Mouse (Mus musculus): ENCODE measurements around the gene Dnah8. TPM values are rescaled to one million over a fixed set of nuclear protein-coding genes. Genes with fewer than 3 reads are reported as not detected.

Gene Dnah8
- total and polyA plus RNA-seq, 3 experiments: 15.4 to 143 (median 19.5) TPM

DNA sequence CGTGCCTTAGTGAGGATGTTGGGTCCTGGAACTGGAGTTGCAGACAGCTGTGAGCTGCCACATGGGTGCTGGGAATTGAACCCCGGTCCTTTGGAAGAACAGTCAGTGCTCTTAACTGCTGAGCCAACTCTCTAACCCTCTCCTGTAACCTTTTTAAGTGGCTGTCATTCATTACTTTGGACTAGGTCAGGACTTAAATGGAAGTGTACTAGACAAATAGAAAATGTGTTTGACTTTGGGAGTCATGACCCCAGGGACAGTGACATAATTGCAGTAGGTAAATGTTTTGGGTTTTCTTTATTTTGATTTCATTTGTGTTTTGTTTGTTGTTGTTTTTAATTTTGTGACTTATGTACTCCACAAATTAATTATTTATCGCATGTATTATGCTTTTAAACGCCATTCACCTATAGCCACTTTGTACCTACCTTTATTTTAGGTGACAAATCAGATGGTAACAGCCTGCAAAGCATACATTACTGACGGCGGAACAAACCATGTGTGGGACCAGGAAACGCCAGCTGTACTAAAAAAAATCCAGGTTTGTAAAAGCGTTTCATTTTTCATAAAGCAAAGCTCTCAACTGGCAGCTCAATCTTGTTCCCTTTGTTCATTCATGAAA, 33.5 kb downstream of the Dnah8 start:
- peaks cover 0 to 2% of the 10 kb centered on the region in 2 experiments; a peak in 1 of 4 replicates for H3K36me3 ChIP-seq (ENCODE audit: control insufficient read depth in 1 of 2, insufficient read depth in 2 of 2, low read length in 2 of 2)
- H3K4me1 ChIP-seq (ENCODE audit: control insufficient read depth in 1 of 2, insufficient read depth in 2 of 2, low read length in 2 of 2): no peaks in the 10 kb centered on the region
- no peak overlapping the region for H3K27ac ChIP-seq (ENCODE audit: control insufficient read depth, low read depth, low read length)
- no peak for DNase-seq (ENCODE audit: low read depth, low spot score)
- H3K9ac ChIP-seq (ENCODE audit: control insufficient read depth, low read depth, low read length, poor library complexity, severe bottlenecking): no peak overlapping the region
- H3K79me2 ChIP-seq (ENCODE audit: control insufficient read depth, insufficient read depth, low read length, poor library complexity): no peaks in the 10 kb centered on the region
- no peaks in the 10 kb centered on the region for H3K9me3 ChIP-seq (replicated peaks; ENCODE audit: insufficient read depth, low read length)
- no peak for TF ChIP-seq SIN3A (IDR thresholded peaks at IDR 0.05; ENCODE audit: low read length)
- no peak for TF ChIP-seq UBTF (IDR thresholded peaks at IDR 0.05; ENCODE audit: borderline replicate concordance, insufficient read depth, low read depth, low read length)
- TF ChIP-seq POLR2AphosphoS5 (IDR thresholded peaks at IDR 0.05; ENCODE audit: borderline replicate concordance, low read depth, low read length): no peak
- TF ChIP-seq CHD2 (IDR thresholded peaks at IDR 0.05; ENCODE audit: low read length): no peak
- TF ChIP-seq ELF1 (IDR thresholded peaks at IDR 0.05; ENCODE audit: low read depth, low read length): no peak
- no peak for TF ChIP-seq EP300 (IDR thresholded peaks at IDR 0.05; ENCODE audit: low read depth in 1 of 2, low read length in 2 of 2)
- no peak for TF ChIP-seq HCFC1 (IDR thresholded peaks at IDR 0.05; ENCODE audit: low read depth, low read length)
- no peak for TF ChIP-seq NRF1 (IDR thresholded peaks at IDR 0.05; ENCODE audit: insufficient read depth, low read depth, low read length, poor library complexity, severe bottlenecking)
- no peak for TF ChIP-seq USF1 (IDR thresholded peaks at IDR 0.05; ENCODE audit: low read depth, low read length)
- no peak for TF ChIP-seq MAZ (IDR thresholded peaks at IDR 0.05; ENCODE audit: low read depth, low read length)
- TF ChIP-seq TBP (IDR thresholded peaks at IDR 0.05; ENCODE audit: low read depth, low read length): no peak
- TF ChIP-seq BHLHE40 (IDR thresholded peaks at IDR 0.05; ENCODE audit: borderline replicate concordance, low read depth, low read length): no peak
- TF ChIP-seq CHD1 (IDR thresholded peaks at IDR 0.05; ENCODE audit: low read depth, low read length): no peak
- TF ChIP-seq JUND (IDR thresholded peaks at IDR 0.05; ENCODE audit: low read depth, low read length): no peak
- no peak for TF ChIP-seq RAD21 (IDR thresholded peaks at IDR 0.05; ENCODE audit: low read depth, low read length)
- TF ChIP-seq MAX (IDR thresholded peaks at IDR 0.05; ENCODE audit: low read length): no peak
- TF ChIP-seq POLR2A (IDR thresholded peaks at IDR 0.05; ENCODE audit: control insufficient read depth in 1 of 2, insufficient read depth in 1 of 2, low read depth in 1 of 2, low read length in 2 of 2, poor library complexity in 1 of 2): no peak
- no peak for TF ChIP-seq GABPA (IDR thresholded peaks at IDR 0.05; ENCODE audit: low read depth, low read length)
- H3K4me3 ChIP-seq (ENCODE audit: control insufficient read depth in 1 of 2, insufficient read depth in 1 of 2, low read depth in 2 of 2, low read length in 2 of 2): no peak overlapping the region
- H3K27me3 ChIP-seq (ENCODE audit: control insufficient read depth in 1 of 2, insufficient read depth in 2 of 2, low read length in 2 of 2): no peaks in the 10 kb centered on the region

GRCm38 (mm10) chr17:30658152-30658544, 34.0 kb downstream of the Dnah8 start:
- DNase-seq (ENCODE audit: low read depth, low spot score): no peak
- Histone ChIP-seq H3K9ac (ENCODE audit: control insufficient read depth, low read depth, low read length, poor library complexity, severe bottlenecking) (no peak overlapping the region), H3K4me1 (ENCODE audit: control insufficient read depth in 1 of 2, insufficient read depth in 2 of 2, low read length in 2 of 2) (no peaks in the 10 kb centered on the region), H3K79me2 (ENCODE audit: control insufficient read depth, insufficient read depth, low read length, poor library complexity) (no peaks in the 10 kb centered on the region), H3K27me3 (ENCODE audit: control insufficient read depth in 1 of 2, insufficient read depth in 2 of 2, low read length in 2 of 2) (no peaks in the 10 kb centered on the region), H3K4me3 (ENCODE audit: control insufficient read depth in 1 of 2, insufficient read depth in 1 of 2, low read depth in 2 of 2, low read length in 2 of 2) (no peak overlapping the region), H3K9me3 (replicated peaks; ENCODE audit: insufficient read depth, low read length) (no peaks in the 10 kb centered on the region), H3K27ac (ENCODE audit: control insufficient read depth, low read depth, low read length) (no peak overlapping the region), H3K36me3 (ENCODE audit: control insufficient read depth in 1 of 2, insufficient read depth in 2 of 2, low read length in 2 of 2) (peaks cover 0 to 3% of the 10 kb centered on the region in 2 experiments; a peak in 1 of 4 replicates)
- TF ChIP-seq CTCF (IDR thresholded peaks at IDR 0.05 in 2 of 3, conservative IDR thresholded peaks at IDR 0.05 in 1 of 3; ENCODE audit: control insufficient read depth in 1 of 3, insufficient read depth in 1 of 3, low read depth in 2 of 3, low read length in 3 of 3, poor library complexity in 1 of 3, severe bottlenecking in 1 of 3): no peak
- no peak for TF ChIP-seq CHD1 (IDR thresholded peaks at IDR 0.05; ENCODE audit: low read depth, low read length)
- no peak for TF ChIP-seq BHLHE40 (IDR thresholded peaks at IDR 0.05; ENCODE audit: borderline replicate concordance, low read depth, low read length)
- no peak for TF ChIP-seq MYB (IDR thresholded peaks at IDR 0.05; ENCODE audit: low read depth, low read length)
- TF ChIP-seq POLR2AphosphoS2 (IDR thresholded peaks at IDR 0.05; ENCODE audit: low read length): no peak
- no peak for TF ChIP-seq TAL1 (IDR thresholded peaks at IDR 0.05; ENCODE audit: low read length)
- no peak for TF ChIP-seq HCFC1 (IDR thresholded peaks at IDR 0.05; ENCODE audit: low read depth, low read length)
- TF ChIP-seq GATA1 (IDR thresholded peaks at IDR 0.05; ENCODE audit: low read depth, low read length): no peak
- no peak for TF ChIP-seq MAZ (IDR thresholded peaks at IDR 0.05; ENCODE audit: low read depth, low read length)
- no peak for TF ChIP-seq ZC3H11A (IDR thresholded peaks at IDR 0.05; ENCODE audit: low read depth, low read length)
- TF ChIP-seq MAFK (IDR thresholded peaks at IDR 0.05; ENCODE audit: borderline replicate concordance, low read depth, low read length): no peak
- no peak for TF ChIP-seq GABPA (IDR thresholded peaks at IDR 0.05; ENCODE audit: low read depth, low read length)
- TF ChIP-seq TCF12 (IDR thresholded peaks at IDR 0.05; ENCODE audit: low read depth, low read length): no peak
- TF ChIP-seq POLR2A (IDR thresholded peaks at IDR 0.05; ENCODE audit: control insufficient read depth in 1 of 2, insufficient read depth in 1 of 2, low read depth in 1 of 2, low read length in 2 of 2, poor library complexity in 1 of 2): no peak
- no peak for TF ChIP-seq ELF1 (IDR thresholded peaks at IDR 0.05; ENCODE audit: low read depth, low read length)
- TF ChIP-seq ZNF384 (IDR thresholded peaks at IDR 0.05; ENCODE audit: low read depth, low read length): no peak
- no peak for TF ChIP-seq NELFE (IDR thresholded peaks at IDR 0.05; ENCODE audit: low read depth, low read length)
- no peak for TF ChIP-seq RAD21 (IDR thresholded peaks at IDR 0.05; ENCODE audit: low read depth, low read length)
- no peak for TF ChIP-seq JUND (IDR thresholded peaks at IDR 0.05; ENCODE audit: low read depth, low read length)

Measured in MEL (cell line).